Mouse (Mus musculus): ENCODE data around the gene Synrg.

Gene Synrg

GRCm38 (mm10) chr11:83963991-83964921, at the start of gene Synrg:
Gene Synrg (plus strand): TSS chr11:83964428.
- DNase-seq = peak; percentile 93 to 96

- DNase-seq = no peak
Measured at GRCm38 (mm10) chr11:83914501-83914900, 49.7 kb upstream of the Synrg start.

- no peak for DNase-seq
Measured at GRCm38 (mm10) chr11:83922600-83922999, 41.6 kb upstream of the Synrg start.

GRCm38 (mm10) chr11:83927097-83927496, 37.1 kb upstream of the Synrg start:
- DNase-seq = peak in 1 of 2 experiments; percentile 4

- no peak for DNase-seq
Measured at GRCm38 (mm10) chr11:83932506-83933106, 31.6 kb upstream of the Synrg start.

- no peak for DNase-seq
Measured at GRCm38 (mm10) chr11:83933376-83933775, 30.9 kb upstream of the Synrg start.

- DNase-seq = peak; percentile 73 to 84
Measured at GRCm38 (mm10) chr11:83935986-83936665, 28.1 kb upstream of the Synrg start.

GRCm38 (mm10) chr11:83938556-83938955, 25.7 kb upstream of the Synrg start:
- no peak for DNase-seq

- DNase-seq = peak; percentile 90 to 93
Measured at GRCm38 (mm10) chr11:83941950-83942840, 22.0 kb upstream of the Synrg start, which contains the start of gene Ddx52. Gene Ddx52 (plus strand): TSS chr11:83942062.

- DNase-seq = no peak
Measured at GRCm38 (mm10) chr11:83956822-83957221, 7.4 kb upstream of the Synrg start.

GRCm38 (mm10) chr11:83961983-83962382, 2.2 kb upstream of the Synrg start:
- no peak for DNase-seq

- peak in 1 of 2 experiments; percentile 43 for DNase-seq
Measured at GRCm38 (mm10) chr11:83967436-83968204, 3.4 kb downstream of the Synrg start.

GRCm38 (mm10) chr11:83968205-83968575, 4.0 kb downstream of the Synrg start:
- DNase-seq = no peak

- DNase-seq = no peak
Measured at GRCm38 (mm10) chr11:83969040-83969439, 4.8 kb downstream of the Synrg start.

GRCm38 (mm10) chr11:83974561-83975346, 10.5 kb downstream of the Synrg start:
- DNase-seq = no peak

GRCm38 (mm10) chr11:83975488-83975887, 11.3 kb downstream of the Synrg start:
- no peak for DNase-seq

- DNase-seq = no peak
Measured at GRCm38 (mm10) chr11:83976236-83976977, 12.2 kb downstream of the Synrg start.

- DNase-seq = no peak
Measured at GRCm38 (mm10) chr11:83977810-83978209, 13.6 kb downstream of the Synrg start.

- no peak for DNase-seq
Measured at GRCm38 (mm10) chr11:83979992-83980391, 15.8 kb downstream of the Synrg start.

GRCm38 (mm10) chr11:83981338-83981737, 17.1 kb downstream of the Synrg start:
- DNase-seq = no peak
